Mouse (Mus musculus) CH12.LX (cell line): ENCODE results near the gene Dok1. TPM values are rescaled to one million over a fixed set of nuclear protein-coding genes. Genes with fewer than 3 reads are reported as not detected.
A peak's percentile ranks its signal among the peaks of the same experiment; 100 is the strongest.

ENCODE experiments used
- DNase-seq: peaks from one replicate; pipeline ENCODE4 v3.0.0-alpha.2; 2013; ENCODE audit errors: extremely low read depth
- H3K27ac ChIP-seq: 2 replicates; pipeline ENCODE4 v1.5.1; 2012; ENCODE audit warnings: low read depth, mild to moderate bottlenecking, control low read depth, moderate library complexity; ENCODE audit not compliant: insufficient read depth
- H3K27me3 ChIP-seq: replicated peaks from 2 replicates; pipeline ENCODE3; 2012; ENCODE audit warnings: inconsistent platforms
- H3K36me3 ChIP-seq, 2 experiments: replicated peaks in 1 of 2; 2 replicates each; pipeline versions ENCODE3 to v1.6.1; 2012; ENCODE audit warnings: inconsistent platforms in 1 of 2, low read length in 1 of 2, mild to moderate bottlenecking in 1 of 2, mixed read lengths in 1 of 2, moderate library complexity in 1 of 2; ENCODE audit not compliant: control insufficient read depth in 1 of 2, insufficient read depth in 1 of 2
- H3K4me1 ChIP-seq, 2 experiments: 2 replicates each; pipeline ENCODE4 v1.6.1; 2012; ENCODE audit warnings: inconsistent platforms in 1 of 2, moderate library complexity in 1 of 2; ENCODE audit not compliant: insufficient read depth in 2 of 2, control insufficient read depth in 1 of 2
- H3K4me2 ChIP-seq: 2 replicates; pipeline ENCODE4 v1.6.1; 2012; ENCODE audit warnings: low read depth, mild to moderate bottlenecking, control low read depth; ENCODE audit not compliant: poor library complexity, insufficient read depth, severe bottlenecking
- H3K4me3 ChIP-seq, 3 experiments: fragments of 150-350 bp in 1 of 3; sonication (generic) in 1 of 3; replicated peaks in 1 of 3; 2 replicates each; pipeline versions ENCODE3 to v1.5.1; 2011 to 2012; ENCODE audit warnings: low read depth in 2 of 3, low read length in 2 of 3, mild to moderate bottlenecking in 2 of 3, moderate library complexity in 2 of 3, control low read depth in 1 of 3, improper control_type of control experiment in 1 of 3, inconsistent platforms in 1 of 3, mixed read lengths in 1 of 3; ENCODE audit not compliant: poor library complexity in 1 of 3
- H3K79me2 ChIP-seq: replicated peaks from 2 replicates; pipeline ENCODE4 v1.6.1; 2012; ENCODE audit warnings: mild to moderate bottlenecking, moderate library complexity; ENCODE audit not compliant: control insufficient read depth, poor library complexity, insufficient read depth, severe bottlenecking; ENCODE audit errors: extremely low read depth
- H3K9ac ChIP-seq: 2 replicates; pipeline ENCODE4 v1.6.1; 2012; ENCODE audit warnings: low read depth, mild to moderate bottlenecking, control low read depth, moderate library complexity; ENCODE audit not compliant: insufficient read depth
- H3K9me3 ChIP-seq: replicated peaks from 2 replicates; pipeline ENCODE3; 2012; ENCODE audit warnings: low read length, inconsistent platforms, mixed read lengths
- CHD1 ChIP-seq: IDR thresholded peaks from 2 replicates; pipeline ENCODE4 v1.6.1; 2012; ENCODE audit warnings: low read depth, low read length, improper control_type of control experiment, inconsistent platforms
- CTCF ChIP-seq, 2 experiments: IDR thresholded peaks in 1 of 2; conservative IDR thresholded peaks in 1 of 2; 2 replicates each; pipeline ENCODE4 v1.5.1; 2011 to 2012; ENCODE audit warnings: low read depth in 2 of 2, low read length in 2 of 2, improper control_type of control experiment in 1 of 2, inconsistent platforms in 1 of 2, mild to moderate bottlenecking in 1 of 2, moderate library complexity in 1 of 2
- E2F4 ChIP-seq: IDR thresholded peaks from 2 replicates; pipeline ENCODE4 v1.6.1; 2011; ENCODE audit warnings: low read depth, low read length, improper control_type of control experiment; ENCODE audit not compliant: insufficient replicate concordance
- EP300 ChIP-seq: IDR thresholded peaks from 2 replicates; pipeline ENCODE4 v1.6.1; 2011; ENCODE audit warnings: low read length, improper control_type of control experiment
- GABPA ChIP-seq: IDR thresholded peaks from 2 replicates; pipeline ENCODE4 v1.6.1; 2012; ENCODE audit warnings: low read depth, low read length, improper control_type of control experiment, inconsistent platforms; ENCODE audit not compliant: insufficient replicate concordance
- HCFC1 ChIP-seq: IDR thresholded peaks from 2 replicates; pipeline ENCODE4 v1.6.1; 2012; ENCODE audit warnings: low read depth, mild to moderate bottlenecking, inconsistent platforms, low read length, improper control_type of control experiment
- IRF4 ChIP-seq: IDR thresholded peaks from 2 replicates; pipeline ENCODE4 v1.6.1; 2014; ENCODE audit warnings: low read depth, mild to moderate bottlenecking, inconsistent platforms, low read length, improper control_type of control experiment
- JUN ChIP-seq: IDR thresholded peaks from 2 replicates; pipeline ENCODE4 v1.6.1; 2011; ENCODE audit warnings: low read depth, mild to moderate bottlenecking, low read length, improper control_type of control experiment, moderate library complexity; ENCODE audit not compliant: insufficient read depth
- MAFK ChIP-seq: IDR thresholded peaks from 2 replicates; pipeline ENCODE4 v1.6.1; 2011; ENCODE audit warnings: low read length, improper control_type of control experiment; ENCODE audit not compliant: insufficient replicate concordance
- MAX ChIP-seq: IDR thresholded peaks from 2 replicates; pipeline ENCODE4 v1.6.1; 2011; ENCODE audit warnings: low read length, improper control_type of control experiment
- MAZ ChIP-seq: IDR thresholded peaks from 2 replicates; pipeline ENCODE4 v1.6.1; 2012; ENCODE audit warnings: low read depth, mild to moderate bottlenecking, inconsistent platforms, low read length, improper control_type of control experiment, moderate library complexity
- MXI1 ChIP-seq: IDR thresholded peaks from 2 replicates; pipeline ENCODE4 v1.6.1; 2011; ENCODE audit warnings: mild to moderate bottlenecking, low read depth, low read length, improper control_type of control experiment
- MYC ChIP-seq: IDR thresholded peaks from 2 replicates; pipeline ENCODE4 v1.6.1; 2011; ENCODE audit warnings: low read depth, mild to moderate bottlenecking, improper control_type of control experiment, low read length
- NELFE ChIP-seq: IDR thresholded peaks from 2 replicates; pipeline ENCODE4 v1.6.1; 2011; ENCODE audit warnings: low read depth, low read length, improper control_type of control experiment
- NRF1 ChIP-seq: IDR thresholded peaks from 2 replicates; pipeline ENCODE4 v1.6.1; 2014; ENCODE audit warnings: low read depth, mild to moderate bottlenecking, inconsistent platforms, low read length, improper control_type of control experiment, moderate library complexity
- POLR2AphosphoS2 ChIP-seq: IDR thresholded peaks from 2 replicates; pipeline ENCODE4 v1.6.1; 2011; ENCODE audit warnings: low read depth, low read length, improper control_type of control experiment
- RAD21 ChIP-seq: IDR thresholded peaks from 2 replicates; pipeline ENCODE4 v1.6.1; 2011; ENCODE audit warnings: low read depth, mild to moderate bottlenecking, low read length, improper control_type of control experiment, moderate library complexity
- SMC3 ChIP-seq: IDR thresholded peaks from 2 replicates; pipeline ENCODE4 v1.6.1; 2011; ENCODE audit warnings: low read depth, low read length, improper control_type of control experiment
- TBP ChIP-seq: conservative IDR thresholded peaks from 2 replicates; pipeline ENCODE4 v1.6.1; 2011; ENCODE audit warnings: low read depth, low read length, improper control_type of control experiment
- UBTF ChIP-seq: IDR thresholded peaks from 2 replicates; pipeline ENCODE4 v1.6.1; 2012; ENCODE audit warnings: low read depth, mild to moderate bottlenecking, inconsistent platforms, low read length, improper control_type of control experiment, moderate library complexity
- USF1 ChIP-seq: IDR thresholded peaks from 2 replicates; pipeline ENCODE4 v1.6.1; 2014; ENCODE audit warnings: low read depth, mild to moderate bottlenecking, inconsistent platforms, low read length, improper control_type of control experiment
- USF2 ChIP-seq: conservative IDR thresholded peaks from 2 replicates; pipeline ENCODE4 v1.6.1; 2011; ENCODE audit warnings: low read depth, low read length, improper control_type of control experiment
- ZC3H11A ChIP-seq: IDR thresholded peaks from 2 replicates; pipeline ENCODE4 v1.6.1; 2012; ENCODE audit warnings: low read depth, mild to moderate bottlenecking, inconsistent platforms, low read length, improper control_type of control experiment
- ZKSCAN1 ChIP-seq: IDR thresholded peaks from 2 replicates; pipeline ENCODE4 v1.6.1; 2012; ENCODE audit warnings: low read depth, inconsistent platforms, low read length, improper control_type of control experiment, borderline replicate concordance
- dilution Hi-C: fragments of 300-500 bp; cut with MboI; formaldehyde crosslinking; loops from 2 replicates; pipeline ENCODE4 v1.14.3; 2020; ENCODE audit warnings: low sequenced_read_pairs; ENCODE audit not compliant: extremely low pct_unique_long_range_greater_than_20kb, extremely low pct_ligation_motif_present
- in situ Hi-C: fragments of 300-500 bp; cut with MboI; formaldehyde crosslinking; loops from 3 replicates; pipeline ENCODE4 v1.14.3; 2019; ENCODE audit warnings: low sequenced_read_pairs, low pct_ligation_motif_present, low pct_unique_long_range_greater_than_20kb, mixed read lengths
- polyA plus RNA-seq: library from polyadenylated mRNA; unstranded; fragments of >175 nt; gene quantifications from 2 replicates; pipeline ENCODE4 v1.2.1, GENCODE M21; 2012; ENCODE audit warnings: low read depth; ENCODE audit not compliant: insufficient read length
- total RNA-seq, 2 experiments: library from RNA; depleted of rRNA; stranded (reverse); fragments of 300-350 nt in 1 of 2; fragments of >200 nt in 1 of 2; gene quantifications; 2 replicates each; pipeline ENCODE4 v1.2.3; 2012 to 2014

The Dok1 gene
- total and polyA plus RNA-seq, 3 experiments, result 21.4 to 33.2 (median 23.8) TPM

DNA sequence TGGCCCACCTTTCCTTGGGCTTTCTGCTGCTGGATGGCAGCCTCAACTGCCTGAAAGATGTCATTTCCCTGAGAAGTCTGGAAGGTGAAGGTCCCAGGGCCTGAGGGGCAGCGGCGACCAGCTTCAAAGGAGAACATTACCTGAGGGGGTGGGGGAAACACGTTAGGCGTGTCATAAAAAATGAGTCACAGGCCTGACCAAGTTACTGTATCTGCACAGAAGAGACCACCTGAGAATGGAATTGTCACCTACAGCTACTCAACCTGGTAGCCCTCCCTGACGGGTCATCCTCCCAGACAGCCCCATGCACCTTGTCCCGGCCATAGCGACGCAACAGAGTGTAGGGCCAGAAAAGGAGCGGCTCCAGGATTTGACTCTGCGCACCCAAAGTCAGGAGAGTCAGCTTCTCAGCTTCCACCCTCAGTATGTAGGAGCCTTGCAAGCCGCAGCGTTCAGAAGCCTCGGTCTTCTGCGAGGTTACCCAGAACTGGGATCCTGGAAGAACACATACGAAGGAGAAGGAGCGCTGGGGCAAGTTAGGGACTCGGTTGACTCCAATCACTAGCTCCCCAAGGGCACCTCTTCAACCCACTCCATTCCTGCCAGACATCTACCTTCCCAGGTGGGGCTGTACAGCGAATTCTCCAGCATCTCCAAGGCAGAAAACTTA lies 1.2 kb downstream of the Dok1 start:
- H3K9ac ChIP-seq, result peak overlapping the region; percentile 74; the same call in 1 of the 2 replicates
- peak overlapping the region; percentile 77 for H3K4me2 ChIP-seq
- H3K36me3 ChIP-seq, result peaks cover 13 to 35% of the 10 kb centered on the region in 2 experiments
- H3K79me2 ChIP-seq, result peaks cover 3% of the 10 kb centered on the region
- no peak for DNase-seq
- no peak for TF ChIP-seq TBP
- TF ChIP-seq MAX, result no peak
- no peak for TF ChIP-seq NRF1
- no peak for TF ChIP-seq USF1
- no peak for TF ChIP-seq USF2
- TF ChIP-seq RAD21, result no peak
- no peak for TF ChIP-seq POLR2AphosphoS2
- no peak for TF ChIP-seq GABPA
- TF ChIP-seq MAZ, result no peak
- no peak for TF ChIP-seq MXI1
- no peak for TF ChIP-seq SMC3
- TF ChIP-seq HCFC1, result no peak
- TF ChIP-seq NELFE, result no peak
- no peak for TF ChIP-seq MAFK
- H3K9me3 ChIP-seq, result no peaks in the 10 kb centered on the region
- H3K27me3 ChIP-seq, result peaks cover 8% of the 10 kb centered on the region
- no peak overlapping the region for H3K27ac ChIP-seq
- dilution Hi-C loops (no loop called here), in situ Hi-C loops (no loop called here)
- H3K4me3 ChIP-seq, result peak overlapping the region; percentile 64 to 90 (median 80)
- peaks cover 18 to 59% of the 10 kb centered on the region in 2 experiments for H3K4me1 ChIP-seq

GRCm38 (mm10) chr6:83031111-83031510 lies 2.2 kb downstream of the Dok1 start:
- H3K9ac ChIP-seq, result no peak overlapping the region
- peaks cover 18 to 62% of the 10 kb centered on the region in 2 experiments for H3K4me1 ChIP-seq
- no peak for DNase-seq
- H3K36me3 ChIP-seq, result peaks cover 13 to 35% of the 10 kb centered on the region in 2 experiments
- no peak overlapping the region for H3K4me3 ChIP-seq
- dilution Hi-C loops, result no loop called here
- no peak overlapping the region for H3K4me2 ChIP-seq
- no peak for TF ChIP-seq MAZ
- no peak for TF ChIP-seq MYC
- TF ChIP-seq NELFE, result no peak
- no peak for TF ChIP-seq JUN
- TF ChIP-seq TBP, result no peak
- TF ChIP-seq ZC3H11A, result no peak
- no peak for TF ChIP-seq IRF4
- no peak for TF ChIP-seq RAD21
- TF ChIP-seq ZKSCAN1, result no peak
- TF ChIP-seq E2F4, result no peak
- no peak for TF ChIP-seq GABPA
- TF ChIP-seq CTCF (conservative IDR thresholded peaks at IDR 0.05 in 1 of 2, IDR thresholded peaks at IDR 0.05 in 1 of 2; ENCODE audit: low read depth in 2 of 2, low read length in 2 of 2), result no peak
- no peak for TF ChIP-seq CHD1
- no peak for TF ChIP-seq EP300
- TF ChIP-seq UBTF, result no peak
- no peaks in the 10 kb centered on the region for H3K9me3 ChIP-seq
- in situ Hi-C loops, result no loop called here
- no peak overlapping the region for H3K27ac ChIP-seq
- peaks cover 8% of the 10 kb centered on the region for H3K27me3 ChIP-seq
- peaks cover 3% of the 10 kb centered on the region for H3K79me2 ChIP-seq
